Mouse (Mus musculus) heart, embryonic 14.5 days (tissue): Measurements from ENCODE around the gene Map9. TPM values are rescaled to one million over a fixed set of nuclear protein-coding genes. Genes with fewer than 3 reads are reported as not detected.
A peak's percentile ranks its signal among the peaks of the same experiment; 100 is the strongest.
"Not testable (repeated sequence)": the region's sequence is repeated elsewhere in the genome, so short reads cannot be mapped to it uniquely, and the experiment has no call there.

Source experiments
- ATAC-seq: fragments of 200-750 bp; cut with Nextera tagmentation; 2 replicates; pipeline ENCODE4 v1.8.0; 2017; ENCODE audit warnings: low read depth, moderate TSS enrichment; ENCODE audit not compliant: insufficient number of reproducible peaks, insufficient read depth, low FRiP score
- H3K27ac ChIP-seq, 2 experiments: fragments of 200-500 bp in 1 of 2; fragments of 300-500 bp in 1 of 2; sonication (generic) in 1 of 2; replicated peaks in 1 of 2; 2 replicates each; pipeline ENCODE4 v1.5.1; 2012 to 2014; ENCODE audit warnings: low read depth in 2 of 2, low read length in 2 of 2, control low read depth in 1 of 2, mild to moderate bottlenecking in 1 of 2, mixed read lengths in 1 of 2; ENCODE audit not compliant: control insufficient read depth in 1 of 2, insufficient read depth in 1 of 2
- H3K27me3 ChIP-seq: fragments of 300-500 bp; sonication (generic); 2 replicates; pipeline ENCODE4 v1.6.1; 2014; ENCODE audit warnings: mild to moderate bottlenecking, low read length, control low read depth; ENCODE audit not compliant: control insufficient read depth, insufficient read depth
- H3K36me3 ChIP-seq: fragments of 300-500 bp; sonication (generic); 2 replicates; pipeline ENCODE4 v1.6.1; 2014; ENCODE audit warnings: mild to moderate bottlenecking, control low read depth, low read length, mixed read lengths; ENCODE audit not compliant: control insufficient read depth, insufficient read depth
- H3K4me1 ChIP-seq, 2 experiments: fragments of 200-500 bp in 1 of 2; fragments of 300-500 bp in 1 of 2; sonication (generic) in 1 of 2; 2 replicates each; pipeline ENCODE4 v1.6.1; 2012 to 2014; ENCODE audit warnings: low read length in 2 of 2, control low read depth in 1 of 2, mixed read lengths in 1 of 2; ENCODE audit not compliant: control insufficient read depth in 2 of 2, insufficient read depth in 2 of 2
- H3K4me2 ChIP-seq: fragments of 300-500 bp; sonication (generic); 2 replicates; pipeline ENCODE4 v1.6.1; 2014; ENCODE audit warnings: mild to moderate bottlenecking, low read length
- H3K4me3 ChIP-seq, 2 experiments: fragments of 200-500 bp in 1 of 2; fragments of 300-500 bp in 1 of 2; sonication (generic) in 1 of 2; 2 replicates each; pipeline ENCODE4 v1.5.1; 2012 to 2014; ENCODE audit warnings: low read length in 2 of 2, mild to moderate bottlenecking in 2 of 2, control low read depth in 1 of 2, low read depth in 1 of 2, moderate library complexity in 1 of 2; ENCODE audit not compliant: control insufficient read depth in 1 of 2, insufficient read depth in 1 of 2
- H3K9ac ChIP-seq: fragments of 300-500 bp; sonication (generic); 2 replicates; pipeline ENCODE4 v1.6.1; 2014; ENCODE audit warnings: mild to moderate bottlenecking, low read length
- H3K9me3 ChIP-seq: fragments of 300-500 bp; sonication (generic); 2 replicates; pipeline ENCODE4 v1.6.1; 2016; ENCODE audit warnings: low read length, control low read depth; ENCODE audit not compliant: control insufficient read depth
- WGBS: fragments of 180-500 bp; shearing (Covaris S2); extraction: QIAGEN DNeasy Blood & Tissue Kit; methylation state at CpG from one replicate; pipeline ENCODE4 v1.1.7; 2014; 5-methylcytosine and 5-hydroxymethylcytosine counted together
- polyA plus RNA-seq: library from polyadenylated mRNA; unstranded; fragments of >200 nt; fragmentation: Nextera tagmentation; extraction: Ambion mirVana; gene quantifications from 2 replicates; pipeline ENCODE4 v1.2.1, GENCODE M21; 2014

The Map9 gene
- polyA plus RNA-seq = 5.8 and 6.3 TPM in 2 replicates

- no peaks in the 10 kb centered on the region for H3K36me3 ChIP-seq
- H3K27me3 ChIP-seq = no peaks in the 10 kb centered on the region
- peak within 1 kb of the TSS; percentile 94 for H3K4me2 ChIP-seq
- under 1% methylated on average over 54 of the region's 54 CpGs for WGBS
- peak; percentile 100 for ATAC-seq
- H3K9ac ChIP-seq = peak within 1 kb of the TSS; percentile 65
- no peak within 1 kb of the TSS for H3K27ac ChIP-seq
- H3K4me1 ChIP-seq = no peaks in the 10 kb centered on the region
- H3K9me3 ChIP-seq = no peaks in the 10 kb centered on the region
- peak within 1 kb of the TSS; percentile 74 to 80 for H3K4me3 ChIP-seq
Measured at GRCm38 (mm10) chr3:82357797-82358524, at the start of gene Map9. Map9 (plus strand) TSS chr3:82358044.

GRCm38 (mm10) chr3:82315728-82316127 lies 42.1 kb upstream of the Map9 start:
- Histone ChIP-seq H3K9ac (no peak overlapping the region), H3K9me3 (no peaks in the 10 kb centered on the region), H3K27me3 (no peaks in the 10 kb centered on the region), H3K4me3 (no peak overlapping the region), H3K4me1 (peaks cover 0 to 5% of the 10 kb centered on the region in 2 experiments; a peak in 1 of 4 replicates), H3K36me3 (no peaks in the 10 kb centered on the region), H3K4me2 (no peak overlapping the region), H3K27ac (no peak overlapping the region)
- WGBS = 91% methylated on average over 4 of the region's 4 CpGs
- ATAC-seq = no peak

GRCm38 (mm10) chr3:82326736-82327135 lies 31.1 kb upstream of the Map9 start:
- H3K4me1 ChIP-seq, H3K9ac ChIP-seq, H3K27ac ChIP-seq, H3K36me3 ChIP-seq, ATAC-seq, H3K27me3 ChIP-seq, H3K4me2 ChIP-seq, H3K4me3 ChIP-seq, H3K9me3 ChIP-seq: not testable (repeated sequence)
- 80% methylated on average over 1 of the region's 1 CpGs for WGBS

GRCm38 (mm10) chr3:82332067-82332466 lies 25.8 kb upstream of the Map9 start:
- no peak for ATAC-seq
- peaks cover 0 to 5% of the 10 kb centered on the region in 2 experiments; a peak in 1 of 4 replicates for H3K4me1 ChIP-seq
- WGBS = 96% methylated on average over 1 of the region's 1 CpGs
- no peaks in the 10 kb centered on the region for H3K9me3 ChIP-seq
- H3K36me3 ChIP-seq = no peaks in the 10 kb centered on the region
- H3K27ac ChIP-seq = no peak overlapping the region
- H3K4me3 ChIP-seq = no peak overlapping the region
- no peaks in the 10 kb centered on the region for H3K27me3 ChIP-seq
- no peak overlapping the region for H3K4me2 ChIP-seq
- H3K9ac ChIP-seq = no peak overlapping the region

GRCm38 (mm10) chr3:82332536-82332935 lies 25.3 kb upstream of the Map9 start:
- peaks cover 0 to 5% of the 10 kb centered on the region in 2 experiments; a peak in 1 of 4 replicates for H3K4me1 ChIP-seq
- no peak for ATAC-seq

GRCm38 (mm10) chr3:82333128-82333969 lies 24.5 kb upstream of the Map9 start:
- Histone ChIP-seq H3K4me2 (peak overlapping the region; percentile 69), H3K27ac (peak overlapping the region in 1 of 2 experiments; percentile 14; a peak in 1 of 4 replicates), H3K36me3 (no peaks in the 10 kb centered on the region), H3K9me3 (no peaks in the 10 kb centered on the region), H3K27me3 (no peaks in the 10 kb centered on the region), H3K4me1 (peaks cover 0 to 5% of the 10 kb centered on the region in 2 experiments; a peak in 1 of 4 replicates), H3K4me3 (peak overlapping the region in 1 of 2 experiments; percentile 43; a peak in 3 of 4 replicates), H3K9ac (peak overlapping the region; percentile 68)
- ATAC-seq = no peak
- 3% methylated on average over 16 of the region's 16 CpGs for WGBS

More at GRCm38 (mm10) chr3:82332536-82332935, 25.3 kb upstream of the Map9 start:
- no peak overlapping the region for H3K9ac ChIP-seq
- WGBS = 86% methylated on average over 4 of the region's 4 CpGs
- H3K27me3 ChIP-seq = no peaks in the 10 kb centered on the region
- no peaks in the 10 kb centered on the region for H3K9me3 ChIP-seq
- H3K27ac ChIP-seq = no peak overlapping the region
- no peak overlapping the region for H3K4me3 ChIP-seq
- H3K4me2 ChIP-seq = no peak overlapping the region
- no peaks in the 10 kb centered on the region for H3K36me3 ChIP-seq

GRCm38 (mm10) chr3:82340111-82340510 lies 17.7 kb upstream of the Map9 start:
- no peaks in the 10 kb centered on the region for H3K27me3 ChIP-seq
- H3K4me1 ChIP-seq = no peaks in the 10 kb centered on the region
- H3K36me3 ChIP-seq = no peaks in the 10 kb centered on the region
- H3K9me3 ChIP-seq = no peaks in the 10 kb centered on the region
- no peak for ATAC-seq
- no peak overlapping the region for H3K4me2 ChIP-seq
- no peak overlapping the region for H3K9ac ChIP-seq
- no peak overlapping the region for H3K4me3 ChIP-seq
- 65% methylated on average over 10 of the region's 10 CpGs for WGBS
- no peak overlapping the region for H3K27ac ChIP-seq
